Mouse (Mus musculus) gastrocnemius, adult 2 months (tissue): ENCODE measurements at regions not wholly inside any gene's neighbourhood (a gene's known extent, or its start where the extent isn't known, plus 50 kb on each side); places are given as distances from the start of the nearest gene placed in this dataset.
"Not testable (repeated sequence)": the region's sequence is repeated elsewhere in the genome, so short reads cannot be mapped to it uniquely, and the experiment has no call there.

Source experiments
- DNase-seq: peaks from one replicate; pipeline ENCODE4 v3.0.0; 2022
- H3K27ac ChIP-seq: fragments of 200-600 bp; 2 replicates; pipeline ENCODE4 v1.8.1; 2022; ENCODE audit warnings: mild to moderate bottlenecking
- H3K4me3 ChIP-seq: fragments of 200-600 bp; 2 replicates; pipeline ENCODE4 v1.8.1; 2022; ENCODE audit warnings: mild to moderate bottlenecking, moderate library complexity
- CTCF ChIP-seq: fragments of 200-600 bp; IDR thresholded peaks from 2 replicates; pipeline ENCODE4 v1.8.1; 2022; ENCODE audit warnings: antibody characterized with exemption, mild to moderate bottlenecking, moderate library complexity
- intact Hi-C: fragments of 180-260 bp; cut with DNase I; formaldehyde crosslinking; loops from one replicate; pipeline ENCODE4 v1.15.1; 2025

- DNase-seq, result no peak
- no peak overlapping the region for H3K27ac ChIP-seq
- TF ChIP-seq CTCF, result no peak
- intact Hi-C loops, result no loop called here
- no peak overlapping the region for H3K4me3 ChIP-seq
Measured at GRCm38 (mm10) chr12:106326611-106327010, 316.6 kb downstream of the Vrk1 start.

- DNase-seq, result no peak
- intact Hi-C loops, result no loop called here
- Histone ChIP-seq H3K4me3 (no peak overlapping the region), H3K27ac (no peak overlapping the region)
- TF ChIP-seq CTCF, result no peak
Measured at GRCm38 (mm10) chr12:106327351-106327750, 317.3 kb downstream of the Vrk1 start.

GRCm38 (mm10) chr12:106357867-106358266 is 347.8 kb downstream of the Vrk1 start:
- Histone ChIP-seq H3K4me3 (no peak overlapping the region), H3K27ac (no peak overlapping the region)
- intact Hi-C loops, result no loop called here
- no peak for DNase-seq
- no peak for TF ChIP-seq CTCF

- intact Hi-C loops, H3K4me3 ChIP-seq, DNase-seq, H3K27ac ChIP-seq: not testable (repeated sequence)
Measured at GRCm38 (mm10) chr12:106361646-106362045, 351.6 kb downstream of the Vrk1 start.

GRCm38 (mm10) chr12:106374840-106375375 is 364.9 kb downstream of the Vrk1 start:
- TF ChIP-seq CTCF, result no peak
- no peak for DNase-seq
- intact Hi-C loops, result no loop called here

GRCm38 (mm10) chr12:106375886-106376285 is 365.9 kb downstream of the Vrk1 start:
- DNase-seq, result no peak
- TF ChIP-seq CTCF, result no peak
- Histone ChIP-seq H3K27ac (no peak overlapping the region), H3K4me3 (no peak overlapping the region)
- intact Hi-C loops, result no loop called here

More at GRCm38 (mm10) chr12:106374840-106375375, 364.9 kb downstream of the Vrk1 start:
- H3K27ac ChIP-seq, result no peak overlapping the region
- no peak overlapping the region for H3K4me3 ChIP-seq

- Histone ChIP-seq H3K4me3 (no peak overlapping the region), H3K27ac (no peak overlapping the region)
- intact Hi-C loops, result no loop called here
- DNase-seq, result no peak
- no peak for TF ChIP-seq CTCF
Measured at GRCm38 (mm10) chr12:106376783-106377182, 366.8 kb downstream of the Vrk1 start.

- Histone ChIP-seq H3K27ac (no peak overlapping the region), H3K4me3 (no peak overlapping the region)
- no peak for TF ChIP-seq CTCF
- intact Hi-C loops, result no loop called here
- DNase-seq, result no peak
Measured at GRCm38 (mm10) chr12:106377281-106377680, 367.3 kb downstream of the Vrk1 start.

- no peak for TF ChIP-seq CTCF
- Histone ChIP-seq H3K27ac (no peak overlapping the region), H3K4me3 (no peak overlapping the region)
- no peak for DNase-seq
- intact Hi-C loops, result no loop called here
Measured at GRCm38 (mm10) chr12:106377761-106378160, 367.7 kb downstream of the Vrk1 start.

- intact Hi-C loops, result no loop called here
- H3K27ac ChIP-seq, result no peak overlapping the region
- no peak for DNase-seq
- no peak for TF ChIP-seq CTCF
- peak overlapping the region; percentile 4; the same call in 1 of the 2 replicates for H3K4me3 ChIP-seq
Measured at GRCm38 (mm10) chr12:106378303-106379075, 368.5 kb downstream of the Vrk1 start.

- H3K27ac ChIP-seq, result no peak overlapping the region
- H3K4me3 ChIP-seq, result peak overlapping the region; percentile 4; the same call in 1 of the 2 replicates
- intact Hi-C loops, result no loop called here
- DNase-seq, result no peak
- peak; percentile 57 for TF ChIP-seq CTCF
Measured at GRCm38 (mm10) chr12:106379151-106379594, 369.1 kb downstream of the Vrk1 start.

GRCm38 (mm10) chr12:106379779-106380178 is 369.8 kb downstream of the Vrk1 start:
- H3K4me3 ChIP-seq, result no peak overlapping the region
- DNase-seq, result no peak
- no peak overlapping the region for H3K27ac ChIP-seq
- no peak for TF ChIP-seq CTCF
- intact Hi-C loops, result no loop called here

- DNase-seq, result no peak
- H3K27ac ChIP-seq, result no peak overlapping the region
- no peak for TF ChIP-seq CTCF
- no peak overlapping the region for H3K4me3 ChIP-seq
- intact Hi-C loops, result no loop called here
Measured at GRCm38 (mm10) chr12:106381821-106382220, 371.8 kb downstream of the Vrk1 start.

GRCm38 (mm10) chr12:106389214-106389613 is 379.2 kb downstream of the Vrk1 start:
- no peak for TF ChIP-seq CTCF
- intact Hi-C loops, result no loop called here
- no peak for DNase-seq
- H3K4me3 ChIP-seq, result no peak overlapping the region
- no peak overlapping the region for H3K27ac ChIP-seq
